Mouse (Mus musculus): ENCODE measurements around the gene Cep131.

Cep131 gene

DNA sequence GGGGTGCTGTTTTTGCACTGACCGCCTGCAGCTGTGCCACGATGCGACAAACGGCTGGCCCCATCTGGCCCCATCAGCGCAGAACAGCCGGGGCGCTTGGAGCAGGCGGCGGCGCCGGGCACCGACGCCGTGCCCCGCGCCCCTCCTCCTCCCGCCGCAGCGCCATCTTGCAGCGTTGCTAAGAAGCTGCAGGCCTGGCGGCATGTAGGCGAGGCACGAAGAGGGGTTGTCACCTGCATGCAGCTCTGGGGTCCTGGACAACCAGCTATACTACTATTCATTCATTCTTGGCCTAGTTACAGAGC, 38.4 kb downstream of the Cep131 start:
- DNase-seq (ENCODE audit: low spot score) = no peak

- DNase-seq (ENCODE audit: low spot score) = no peak
These were observed 38.9 kb downstream of the Cep131 start for GRCm38 (mm10) chr11:120047531-120048251.

GRCm38 (mm10) chr11:120046553-120047191, 40.0 kb downstream of the Cep131 start, which contains the start of gene Aatk:
Gene Aatk, minus strand, starts transcription at chr11:120047167.
- no peak for DNase-seq (ENCODE audit: low spot score)

- DNase-seq (ENCODE audit: low spot score) = no peak
These were observed 40.6 kb downstream of the Cep131 start for GRCm38 (mm10) chr11:120045839-120046552.

- no peak for DNase-seq (ENCODE audit: low spot score)
These were observed 41.3 kb downstream of the Cep131 start for GRCm38 (mm10) chr11:120045341-120045740.

GRCm38 (mm10) chr11:120042141-120042838, 44.3 kb downstream of the Cep131 start:
- DNase-seq (ENCODE audit: low spot score) = no peak

- no peak for DNase-seq (ENCODE audit: low spot score)
These were observed 45.2 kb downstream of the Cep131 start for GRCm38 (mm10) chr11:120041191-120042123.

DNA sequence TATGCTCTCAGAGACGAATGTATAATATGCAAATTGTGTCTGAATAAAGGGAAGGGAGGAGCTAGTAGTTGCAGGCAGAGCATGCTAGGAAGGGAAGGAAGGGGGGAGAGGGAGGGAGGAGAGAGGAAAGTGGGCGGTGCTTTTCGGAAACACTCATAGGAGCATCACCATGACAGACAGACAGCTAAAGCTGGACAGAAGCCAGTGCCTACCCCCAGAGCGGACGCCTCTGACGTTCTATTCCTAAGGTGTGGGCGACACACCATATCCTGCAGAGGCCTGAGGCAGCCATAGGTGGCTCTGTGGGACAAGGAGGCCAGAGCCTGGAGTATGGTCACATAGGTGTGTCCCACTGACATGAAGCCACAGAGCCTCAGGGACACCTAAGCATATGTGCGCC, 46.2 kb downstream of the Cep131 start:
- no peak for DNase-seq (ENCODE audit: low spot score)

GRCm38 (mm10) chr11:120039581-120039980, 47.0 kb downstream of the Cep131 start:
- DNase-seq (ENCODE audit: low spot score) = no peak

GRCm38 (mm10) chr11:120034762-120035161, 51.9 kb downstream of the Cep131 start:
- no peak for DNase-seq (ENCODE audit: low spot score)

GRCm38 (mm10) chr11:120034306-120034705, 52.3 kb downstream of the Cep131 start:
- no peak for DNase-seq (ENCODE audit: low spot score)

- no peak for DNase-seq (ENCODE audit: low spot score)
These were observed 53.2 kb downstream of the Cep131 start for GRCm38 (mm10) chr11:120033473-120033872.

GRCm38 (mm10) chr11:120032052-120032451, 54.6 kb downstream of the Cep131 start:
- no peak for DNase-seq (ENCODE audit: low spot score)

DNA sequence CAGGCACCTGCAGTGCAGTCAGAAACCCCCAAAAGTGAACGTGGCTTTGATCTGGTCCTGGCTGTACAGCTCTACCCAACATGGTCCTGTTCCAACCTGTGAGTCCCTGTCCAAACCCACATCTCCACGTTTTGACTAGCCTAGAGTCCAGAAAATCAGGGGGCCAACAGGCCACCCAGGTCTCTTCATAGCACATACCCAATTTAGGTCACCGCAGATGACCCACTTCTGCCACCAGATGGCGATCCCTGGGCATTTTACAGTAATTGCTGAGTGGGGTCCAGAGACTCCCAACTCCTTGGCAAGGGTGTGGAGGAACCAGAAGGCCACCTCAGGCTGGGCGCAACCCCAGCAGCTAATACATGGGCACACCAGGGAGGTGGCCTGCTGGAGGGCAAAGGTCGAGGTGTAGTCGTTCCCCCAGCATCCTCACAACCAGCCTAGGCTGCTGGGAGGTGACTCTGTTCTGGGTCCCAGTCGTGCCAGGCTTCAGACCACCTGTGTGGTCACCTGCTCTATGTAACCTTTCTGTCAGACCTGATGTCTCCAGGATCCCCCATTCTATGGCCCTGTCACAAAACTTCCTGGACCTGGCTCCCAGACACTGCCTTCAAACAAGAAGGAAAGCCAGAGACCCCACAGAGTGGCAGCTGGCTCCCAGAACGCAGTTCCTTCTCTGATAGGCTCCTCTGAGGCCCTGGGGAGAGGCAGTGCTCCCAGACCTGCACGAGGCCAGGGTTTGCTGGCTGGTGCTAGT, 56.3 kb downstream of the Cep131 start:
- no peak for DNase-seq (ENCODE audit: low spot score)

DNA sequence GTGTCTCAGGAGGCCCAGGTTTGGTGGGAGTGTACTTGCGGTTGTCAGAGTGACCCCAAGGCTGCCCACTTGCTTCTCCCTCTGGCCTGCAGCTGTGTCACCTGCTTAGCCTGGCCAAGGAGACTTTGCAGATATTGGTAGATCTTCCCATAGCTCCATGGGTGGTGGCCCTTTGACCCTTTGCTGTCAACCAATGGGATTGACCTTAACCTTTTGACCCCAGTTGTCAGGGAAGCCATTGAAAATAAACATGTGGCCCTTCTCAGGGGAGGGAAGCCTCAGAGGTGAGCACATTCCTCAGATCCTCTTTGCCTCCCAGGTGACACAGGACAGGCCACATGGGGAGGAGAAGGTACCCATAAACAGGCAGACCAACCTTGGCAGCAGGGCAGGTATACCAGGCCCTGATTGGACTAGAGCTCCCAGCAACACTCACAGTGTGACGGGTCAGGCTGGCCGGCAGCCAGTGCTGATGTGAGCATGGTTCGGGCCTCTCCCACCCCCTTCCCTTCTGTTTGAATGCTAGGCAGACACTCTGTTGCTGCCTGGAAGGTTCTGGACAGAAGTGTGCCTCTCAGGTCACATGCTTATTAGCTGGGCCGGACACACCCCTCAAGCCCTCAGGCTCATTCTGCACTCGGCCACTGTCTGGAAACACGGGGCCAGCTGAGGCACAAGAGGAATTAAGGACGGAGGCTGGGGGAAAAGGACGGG, 57.0 kb downstream of the Cep131 start:
- DNase-seq (ENCODE audit: low spot score) = no peak

- DNase-seq (ENCODE audit: low spot score) = no peak
These were observed 58.1 kb downstream of the Cep131 start for GRCm38 (mm10) chr11:120028319-120029092.

- DNase-seq (ENCODE audit: low spot score) = no peak
These were observed 59.7 kb downstream of the Cep131 start for GRCm38 (mm10) chr11:120026941-120027340.

GRCm38 (mm10) chr11:120022841-120023240, 63.8 kb downstream of the Cep131 start:
- DNase-seq (ENCODE audit: low spot score) = no peak

DNA sequence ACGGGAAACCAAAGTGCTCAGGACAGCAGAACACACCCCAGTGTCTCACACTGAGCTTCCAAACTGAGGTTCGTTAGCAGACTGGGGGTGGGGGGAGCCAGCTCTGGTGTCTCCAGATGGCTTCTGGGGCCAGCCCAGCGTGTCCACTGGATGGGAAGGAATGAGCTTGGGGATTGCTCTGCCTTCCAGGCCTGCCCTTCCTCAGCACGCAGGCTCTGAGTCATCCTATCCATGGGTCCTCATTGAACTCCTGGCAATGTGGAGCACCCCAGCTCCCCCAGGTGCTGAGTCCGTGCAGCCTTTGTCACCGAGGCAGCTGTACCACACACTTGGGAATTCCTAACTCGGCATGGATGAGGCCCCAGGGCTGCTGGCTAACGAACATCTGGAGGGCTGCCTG, 64.4 kb downstream of the Cep131 start:
- no peak for DNase-seq (ENCODE audit: low spot score)

All from T-cell, adult 2 months (primary cell).